Mouse (Mus musculus) stomach, postnatal 0 days (tissue): ENCODE results near the gene Xpr1. TPM values are rescaled to one million over a fixed set of nuclear protein-coding genes. Genes with fewer than 3 reads are reported as not detected.

ENCODE experiments used
- ATAC-seq: fragments of 200-750 bp; cut with Nextera tagmentation; 2 replicates; pipeline ENCODE4 v1.8.0; 2017; ENCODE audit not compliant: low FRiP score, low TSS enrichment
- DNase-seq: peaks from one replicate; pipeline ENCODE4 v3.0.0-alpha.2; 2016; ENCODE audit warnings: low spot score
- H3K27ac ChIP-seq: fragments of 300-500 bp; sonication (generic); replicated peaks from 2 replicates; pipeline ENCODE4 v1.5.1; 2014; ENCODE audit warnings: mild to moderate bottlenecking, control low read depth
- H3K27me3 ChIP-seq: fragments of 300-500 bp; sonication (generic); 2 replicates; pipeline ENCODE4 v1.6.1; 2014; ENCODE audit warnings: low read length; ENCODE audit not compliant: control insufficient read depth, insufficient read depth
- H3K36me3 ChIP-seq: fragments of 300-500 bp; sonication (generic); 2 replicates; pipeline ENCODE4 v1.6.1; 2014; ENCODE audit warnings: low read length, mixed read lengths; ENCODE audit not compliant: control insufficient read depth, insufficient read depth
- H3K4me1 ChIP-seq: fragments of 300-500 bp; sonication (generic); replicated peaks from 2 replicates; pipeline ENCODE4 v1.6.1; 2014; ENCODE audit warnings: antibody characterized with exemption; ENCODE audit not compliant: control insufficient read depth, insufficient read depth
- H3K4me2 ChIP-seq: fragments of 300-500 bp; sonication (generic); replicated peaks from 2 replicates; pipeline ENCODE4 v1.6.1; 2014; ENCODE audit warnings: low read depth, mild to moderate bottlenecking, control low read depth, moderate library complexity
- H3K4me3 ChIP-seq: fragments of 300-500 bp; sonication (generic); 2 replicates; pipeline ENCODE4 v1.5.1; 2014; ENCODE audit warnings: low read depth, low read length, control low read depth
- H3K9ac ChIP-seq: fragments of 300-500 bp; sonication (generic); 2 replicates; pipeline ENCODE4 v1.6.1; 2014; ENCODE audit warnings: mild to moderate bottlenecking, low read length, control low read depth, mixed read lengths
- H3K9me3 ChIP-seq: fragments of 300-500 bp; sonication (generic); 2 replicates; pipeline ENCODE4 v1.6.1; 2016; ENCODE audit warnings: low read length; ENCODE audit not compliant: control insufficient read depth
- CTCF ChIP-seq: IDR thresholded peaks from 2 replicates; pipeline ENCODE4 v1.5.1; 2016; ENCODE audit warnings: antibody characterized with exemption, low read depth, mild to moderate bottlenecking, moderate library complexity
- EP300 ChIP-seq: optimal IDR thresholded peaks from 2 replicates; pipeline ENCODE3; 2016; ENCODE audit warnings: antibody characterized with exemption
- WGBS: fragments of 180-500 bp; shearing (Covaris S2); extraction: QIAGEN DNeasy Blood & Tissue Kit; methylation state at CpG from one replicate; pipeline ENCODE4 v1.1.7; 2014; 5-methylcytosine and 5-hydroxymethylcytosine counted together
- polyA plus RNA-seq: library from polyadenylated mRNA; unstranded; fragments of >200 nt; fragmentation: Nextera tagmentation; extraction: Ambion mirVana; gene quantifications from 2 replicates; pipeline ENCODE4 v1.2.1, GENCODE M21; 2015

Gene Xpr1
- polyA plus RNA-seq, 1 experiment from 2014 or later = 2.9 TPM

DNA sequence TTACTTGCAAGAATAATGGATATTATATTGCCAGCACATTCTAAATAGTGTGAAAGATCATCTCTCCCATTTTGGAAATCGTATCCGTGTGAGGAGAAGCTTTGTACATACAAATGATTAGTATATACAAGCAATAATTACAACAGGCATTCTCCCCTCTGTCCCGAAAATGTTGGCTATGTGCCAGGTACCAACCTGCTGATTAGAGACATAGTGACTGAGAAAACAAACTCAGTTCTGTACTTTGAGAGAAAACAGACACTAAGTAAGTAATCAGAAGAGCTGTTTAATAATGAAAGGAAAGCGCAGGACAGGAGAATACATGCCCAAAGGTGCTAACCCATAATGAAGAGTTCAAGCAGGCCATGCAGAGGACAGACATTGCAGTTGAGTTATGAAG lies 64.1 kb downstream of the Xpr1 start:
- TF ChIP-seq EP300 (no peak), CTCF (no peak)
- 53% methylated on average over 4 of the region's 4 CpGs for WGBS
- Histone ChIP-seq H3K4me2 (no peak overlapping the region), H3K9ac (no peak overlapping the region), H3K27ac (no peak overlapping the region), H3K36me3 (no peaks in the 10 kb centered on the region), H3K4me1 (no peaks in the 10 kb centered on the region), H3K4me3 (no peak overlapping the region), H3K9me3 (no peaks in the 10 kb centered on the region), H3K27me3 (no peaks in the 10 kb centered on the region)
- ATAC-seq (no peak), DNase-seq (no peak)

DNA sequence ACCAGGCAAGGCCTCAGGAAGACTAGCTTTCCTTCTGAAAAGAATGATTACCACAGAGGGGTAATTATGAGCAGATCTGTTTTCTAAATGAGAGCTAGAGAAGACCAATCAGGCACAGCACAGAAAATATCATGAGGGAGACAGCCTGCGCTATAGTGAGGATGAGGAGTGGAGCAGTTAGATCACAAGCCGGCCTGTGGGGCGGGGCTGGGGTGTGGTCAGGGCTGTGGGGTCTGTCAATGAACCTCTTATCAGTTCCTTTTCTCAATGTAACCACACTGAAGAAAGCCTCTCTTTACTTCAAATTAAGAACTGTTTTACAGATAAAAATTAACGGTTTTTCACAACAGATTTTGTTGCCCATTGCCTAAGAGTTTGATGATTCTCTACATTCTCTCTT lies 65.7 kb downstream of the Xpr1 start:
- H3K36me3 ChIP-seq = no peaks in the 10 kb centered on the region
- H3K9ac ChIP-seq = no peak overlapping the region
- H3K4me1 ChIP-seq = no peaks in the 10 kb centered on the region
- TF ChIP-seq CTCF = no peak
- no peak for TF ChIP-seq EP300
- no peak overlapping the region for H3K4me3 ChIP-seq
- DNase-seq (no peak), ATAC-seq (no peak)
- no peaks in the 10 kb centered on the region for H3K9me3 ChIP-seq
- H3K27me3 ChIP-seq = no peaks in the 10 kb centered on the region
- WGBS = 78% methylated on average over 4 of the region's 4 CpGs
- no peak overlapping the region for H3K27ac ChIP-seq
- H3K4me2 ChIP-seq = no peak overlapping the region

DNA sequence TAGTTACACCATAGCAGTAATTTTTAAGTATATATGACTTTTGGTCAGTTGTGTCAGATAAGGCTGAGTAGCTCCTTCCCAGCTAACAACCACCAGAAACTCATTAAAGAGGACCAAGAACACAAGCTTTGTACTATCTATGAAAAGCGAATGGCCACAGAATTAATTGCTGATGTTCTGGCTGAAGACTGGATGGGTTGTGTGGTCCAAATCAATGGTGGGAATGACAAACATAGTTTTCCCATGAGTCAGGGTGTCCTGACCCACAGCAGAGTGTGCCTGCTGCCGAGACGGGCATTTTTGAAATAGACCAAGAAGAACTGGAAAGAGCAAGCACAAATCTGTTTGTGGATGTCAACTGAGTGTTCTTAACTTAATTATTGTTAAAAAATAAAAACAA lies 68.7 kb downstream of the Xpr1 start:
- no peaks in the 10 kb centered on the region for H3K27me3 ChIP-seq
- TF ChIP-seq CTCF = no peak
- no peak for TF ChIP-seq EP300
- no peak overlapping the region for H3K9ac ChIP-seq
- no peak overlapping the region for H3K4me3 ChIP-seq
- 79% methylated on average over 3 of the region's 3 CpGs for WGBS
- H3K36me3 ChIP-seq = no peaks in the 10 kb centered on the region
- DNase-seq (no peak), ATAC-seq (no peak)
- H3K27ac ChIP-seq = no peak overlapping the region
- no peak overlapping the region for H3K4me2 ChIP-seq
- H3K9me3 ChIP-seq = no peaks in the 10 kb centered on the region
- no peaks in the 10 kb centered on the region for H3K4me1 ChIP-seq

DNA sequence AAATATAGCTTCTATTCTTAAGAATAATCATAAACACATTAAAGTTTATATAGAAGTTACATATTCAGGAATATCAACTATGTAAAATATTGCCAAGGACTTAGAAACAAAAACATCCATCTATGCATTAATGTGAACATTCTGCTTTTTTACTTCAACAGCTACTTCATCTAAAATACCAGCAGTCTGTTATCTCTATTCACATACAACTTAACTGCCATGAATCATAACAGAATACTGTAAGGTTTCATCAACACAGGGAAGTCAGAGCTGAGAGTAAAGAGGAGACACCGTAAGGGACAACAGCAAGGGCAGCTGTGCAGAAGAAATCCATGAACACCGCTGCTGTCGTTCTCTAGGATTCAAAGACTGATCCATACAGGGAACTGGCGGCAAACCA lies 69.9 kb downstream of the Xpr1 start:
- 74% methylated on average over 4 of the region's 4 CpGs for WGBS
- H3K27ac ChIP-seq = no peak overlapping the region
- no peaks in the 10 kb centered on the region for H3K4me1 ChIP-seq
- DNase-seq = no peak
- TF ChIP-seq CTCF (no peak), EP300 (no peak)
- no peaks in the 10 kb centered on the region for H3K36me3 ChIP-seq
- no peaks in the 10 kb centered on the region for H3K27me3 ChIP-seq
- ATAC-seq = no peak
- H3K9me3 ChIP-seq = no peaks in the 10 kb centered on the region
- no peak overlapping the region for H3K4me2 ChIP-seq
- H3K9ac ChIP-seq = no peak overlapping the region
- H3K4me3 ChIP-seq = no peak overlapping the region

DNA sequence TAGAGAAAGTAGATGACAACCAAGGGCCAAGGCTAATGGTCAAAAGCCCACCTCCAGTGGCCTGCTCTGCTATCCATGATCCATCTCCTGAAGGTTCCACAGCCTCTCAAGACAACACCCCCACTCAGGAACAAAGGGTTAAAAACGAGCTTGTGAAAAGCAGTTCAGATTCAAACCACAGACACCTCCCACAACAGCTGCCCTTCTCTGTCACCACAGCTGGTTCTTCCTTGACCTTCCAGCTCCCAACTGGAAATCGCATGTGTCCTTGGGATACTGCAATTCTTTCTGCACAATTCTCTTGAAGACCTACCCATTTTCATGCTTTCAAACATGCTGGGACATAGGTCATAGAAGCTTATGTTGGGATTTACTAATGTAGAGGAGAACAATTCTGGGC lies 73.2 kb downstream of the Xpr1 start:
- DNase-seq (no peak), ATAC-seq (no peak)
- WGBS = 77% methylated on average over 2 of the region's 2 CpGs
- Histone ChIP-seq H3K9ac (no peak overlapping the region), H3K4me1 (no peaks in the 10 kb centered on the region), H3K27ac (no peak overlapping the region), H3K4me3 (no peak overlapping the region), H3K9me3 (no peaks in the 10 kb centered on the region), H3K36me3 (no peaks in the 10 kb centered on the region), H3K27me3 (no peaks in the 10 kb centered on the region), H3K4me2 (no peak overlapping the region)
- TF ChIP-seq CTCF (no peak), EP300 (no peak)

DNA sequence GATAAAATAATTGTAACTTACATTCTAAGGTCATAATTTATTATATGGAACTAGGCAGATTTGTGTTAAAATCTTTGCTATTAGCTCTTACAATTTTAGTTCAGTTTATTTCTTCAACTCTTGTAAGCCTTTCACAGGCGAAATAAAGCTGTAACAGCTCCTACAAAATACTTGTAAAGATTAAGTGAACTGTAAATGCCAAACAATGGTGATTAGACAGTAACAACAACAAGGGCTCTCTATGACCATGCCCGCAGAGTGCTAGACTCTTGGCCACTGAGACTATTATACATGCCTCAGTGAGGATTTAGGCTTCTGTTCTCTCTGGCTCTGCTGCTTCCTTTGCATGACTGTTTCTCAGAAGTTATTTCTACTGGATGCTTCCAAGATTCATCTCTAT lies 77.6 kb downstream of the Xpr1 start:
- Histone ChIP-seq H3K27me3 (no peaks in the 10 kb centered on the region), H3K36me3 (no peaks in the 10 kb centered on the region), H3K27ac (no peak overlapping the region), H3K9ac (no peak overlapping the region), H3K4me2 (no peak overlapping the region), H3K4me1 (no peaks in the 10 kb centered on the region), H3K9me3 (no peaks in the 10 kb centered on the region), H3K4me3 (no peak overlapping the region)
- DNase-seq (no peak), ATAC-seq (no peak)
- no peak for TF ChIP-seq CTCF
- no peak for TF ChIP-seq EP300
- 84% methylated on average over 2 of the region's 2 CpGs for WGBS

DNA sequence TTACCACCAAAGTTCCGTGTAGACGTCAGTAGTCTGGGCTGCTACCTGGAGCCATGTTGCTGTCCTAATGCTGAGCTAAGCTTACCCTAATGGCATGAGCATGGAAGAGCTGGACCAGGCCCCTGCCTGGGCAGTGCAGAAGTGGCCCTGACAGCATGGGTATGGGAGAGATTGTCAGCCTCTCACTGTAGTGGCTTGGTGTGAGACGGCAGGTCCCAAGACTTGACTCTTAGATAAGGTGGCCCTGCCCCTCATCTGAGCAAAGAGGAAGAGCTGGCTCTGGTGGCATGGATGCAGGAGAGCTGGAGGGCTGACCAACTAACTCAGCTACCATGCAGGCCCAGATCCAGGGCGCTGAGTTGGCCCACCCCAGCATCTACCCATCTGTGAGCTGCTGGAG lies 79.9 kb downstream of the Xpr1 start:
- no peak overlapping the region for H3K9ac ChIP-seq
- no peak overlapping the region for H3K4me3 ChIP-seq
- DNase-seq = no peak
- no peak for ATAC-seq
- no peak overlapping the region for H3K4me2 ChIP-seq
- H3K4me1 ChIP-seq = no peaks in the 10 kb centered on the region
- 83% methylated on average over 4 of the region's 4 CpGs for WGBS
- no peaks in the 10 kb centered on the region for H3K9me3 ChIP-seq
- H3K27me3 ChIP-seq = no peaks in the 10 kb centered on the region
- no peaks in the 10 kb centered on the region for H3K36me3 ChIP-seq
- TF ChIP-seq CTCF (no peak), EP300 (no peak)
- no peak overlapping the region for H3K27ac ChIP-seq
